Mouse (Mus musculus) lung, embryonic 14.5 days (tissue): ENCODE results near the gene Syngr4. TPM values are rescaled to one million over a fixed set of nuclear protein-coding genes. Genes with fewer than 3 reads are reported as not detected.

Source experiments
- ATAC-seq: fragments of 200-750 bp; cut with Nextera tagmentation; 2 replicates; pipeline ENCODE4 v1.8.0; 2017; ENCODE audit warnings: mild to moderate bottlenecking, moderate TSS enrichment, moderate library complexity; ENCODE audit not compliant: insufficient read depth
- DNase-seq: peaks from one replicate; pipeline ENCODE4 v3.0.0-alpha.2; 2015
- H3K27ac ChIP-seq: fragments of 300-500 bp; sonication (generic); 2 replicates; pipeline ENCODE4 v1.5.1; 2014; ENCODE audit warnings: low read depth, mild to moderate bottlenecking, moderate library complexity
- H3K27me3 ChIP-seq: fragments of 300-500 bp; sonication (generic); 2 replicates; pipeline ENCODE4 v1.6.1; 2014; ENCODE audit warnings: low read length, control low read depth; ENCODE audit not compliant: insufficient read depth
- H3K36me3 ChIP-seq: fragments of 300-500 bp; sonication (generic); 2 replicates; pipeline ENCODE4 v1.6.1; 2014; ENCODE audit warnings: control low read depth; ENCODE audit not compliant: insufficient read depth
- H3K4me1 ChIP-seq: fragments of 300-500 bp; sonication (generic); 2 replicates; pipeline ENCODE4 v1.6.1; 2014; ENCODE audit warnings: antibody characterized with exemption, control low read depth; ENCODE audit not compliant: insufficient read depth
- H3K4me2 ChIP-seq: fragments of 300-500 bp; sonication (generic); 2 replicates; pipeline ENCODE4 v1.6.1; 2014; ENCODE audit warnings: mild to moderate bottlenecking
- H3K4me3 ChIP-seq: fragments of 300-500 bp; sonication (generic); 2 replicates; pipeline ENCODE4 v1.5.1; 2014; ENCODE audit warnings: low read depth, low read length
- H3K9ac ChIP-seq: fragments of 300-500 bp; sonication (generic); 2 replicates; pipeline ENCODE4 v1.6.1; 2014
- H3K9me3 ChIP-seq: fragments of 300-500 bp; sonication (generic); 2 replicates; pipeline ENCODE4 v1.6.1; 2016; ENCODE audit warnings: low read depth, low read length, control low read depth
- CTCF ChIP-seq: IDR thresholded peaks from 2 replicates; pipeline ENCODE4 v1.5.1; 2016; ENCODE audit warnings: antibody characterized with exemption, low read depth
- WGBS: fragments of 180-500 bp; shearing (Covaris S2); extraction: QIAGEN DNeasy Blood & Tissue Kit; methylation state at CpG from one replicate; pipeline ENCODE4 v1.1.7; 2014; 5-methylcytosine and 5-hydroxymethylcytosine counted together
- polyA plus RNA-seq: library from polyadenylated mRNA; unstranded; fragments of >200 nt; fragmentation: Nextera tagmentation; extraction: Ambion mirVana; gene quantifications from 2 replicates; pipeline ENCODE4 v1.2.1, GENCODE M21; 2014

The Syngr4 gene
- polyA plus RNA-seq, 1 experiment from 2014 or later: 1.0 TPM

DNA sequence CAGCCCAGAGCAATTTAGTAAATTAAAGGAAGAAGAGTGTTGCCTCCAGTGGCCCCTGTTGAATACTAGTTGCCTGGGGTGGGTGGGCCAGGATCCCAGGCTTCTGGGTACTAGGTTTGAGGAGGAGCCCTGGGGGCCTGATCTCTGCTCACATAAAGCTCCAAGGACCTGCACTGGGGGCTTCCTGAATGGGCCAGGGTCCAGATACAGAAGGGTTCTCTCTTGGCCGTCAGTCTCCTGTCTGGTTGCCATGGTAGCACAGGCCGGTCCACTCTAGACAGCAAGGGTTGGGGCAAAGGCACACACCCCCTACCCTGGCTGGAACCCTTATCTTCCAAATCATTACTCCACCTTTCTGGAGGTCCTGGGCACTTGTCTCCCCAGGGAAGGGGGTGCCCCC is 28.6 kb downstream of the Syngr4 start:
- no peaks in the 10 kb centered on the region for H3K9me3 ChIP-seq
- H3K4me2 ChIP-seq: peak overlapping the region; percentile 86; the same call in 1 of the 2 replicates
- no peak for ATAC-seq
- 37% methylated on average over 2 of the region's 2 CpGs for WGBS
- no peak for DNase-seq
- H3K36me3 ChIP-seq: no peaks in the 10 kb centered on the region
- peaks cover 3% of the 10 kb centered on the region; the same call in 1 of the 2 replicates for H3K4me1 ChIP-seq
- H3K9ac ChIP-seq: no peak overlapping the region
- no peak for TF ChIP-seq CTCF
- peaks cover 45% of the 10 kb centered on the region for H3K27me3 ChIP-seq
- no peak overlapping the region for H3K4me3 ChIP-seq
- no peak overlapping the region for H3K27ac ChIP-seq

- Histone ChIP-seq H3K27ac (peak overlapping the region; percentile 70), H3K27me3 (peaks cover 42% of the 10 kb centered on the region), H3K4me2 (peak overlapping the region; percentile 86), H3K9ac (peak overlapping the region; percentile 85), H3K4me1 (peaks cover 3% of the 10 kb centered on the region; the same call in 1 of the 2 replicates), H3K4me3 (peak overlapping the region; percentile 72), H3K36me3 (no peaks in the 10 kb centered on the region), H3K9me3 (no peaks in the 10 kb centered on the region)
- DNase-seq (peak; percentile 97), ATAC-seq (peak; percentile 72)
- no peak for TF ChIP-seq CTCF
- WGBS: under 1% methylated on average over 117 of the region's 117 CpGs
Measured at GRCm38 (mm10) chr7:45865925-45866910, 30.3 kb downstream of the Syngr4 start.

DNA sequence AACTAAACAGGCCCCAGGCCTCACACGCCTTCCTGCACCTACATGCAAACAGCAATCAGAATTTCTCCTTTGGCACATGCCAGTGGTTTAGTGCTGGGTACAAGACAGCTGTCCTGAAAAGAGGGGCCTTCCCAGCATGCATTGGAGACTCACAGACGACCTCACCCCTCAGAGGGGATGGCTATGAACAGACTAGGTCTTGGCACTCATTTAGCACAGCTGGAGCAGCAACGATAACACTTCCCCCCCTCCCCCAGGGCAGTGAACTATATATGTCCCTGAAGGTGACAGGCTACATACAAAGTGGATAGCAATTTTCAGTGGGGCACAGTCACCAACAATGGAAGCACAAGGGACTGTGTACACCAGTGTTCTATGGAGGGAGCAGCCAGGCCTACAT is 32.1 kb downstream of the Syngr4 start:
- TF ChIP-seq CTCF: no peak
- H3K27me3 ChIP-seq: peaks cover 24% of the 10 kb centered on the region
- H3K9me3 ChIP-seq: no peaks in the 10 kb centered on the region

GRCm38 (mm10) chr7:45862804-45863203 is 33.7 kb downstream of the Syngr4 start:
- Histone ChIP-seq H3K4me2 (no peak overlapping the region), H3K9ac (no peak overlapping the region), H3K27ac (no peak overlapping the region), H3K9me3 (no peaks in the 10 kb centered on the region), H3K4me1 (peaks cover 6% of the 10 kb centered on the region), H3K36me3 (no peaks in the 10 kb centered on the region), H3K27me3 (peaks cover 17% of the 10 kb centered on the region), H3K4me3 (no peak overlapping the region)
- TF ChIP-seq CTCF: no peak
- DNase-seq (no peak), ATAC-seq (no peak)
- 85% methylated on average over 7 of the region's 7 CpGs for WGBS

More for the DNA sequence above, 32.1 kb downstream of the Syngr4 start:
- Histone ChIP-seq H3K9ac (no peak overlapping the region), H3K4me2 (no peak overlapping the region), H3K36me3 (no peaks in the 10 kb centered on the region), H3K4me1 (0 out of 2 replicates have a peak, but pooled peaks cover 3% of the 10 kb centered on the region), H3K4me3 (no peak overlapping the region), H3K27ac (no peak overlapping the region)
- WGBS: 55% methylated on average over 3 of the region's 3 CpGs
- ATAC-seq (no peak), DNase-seq (peak; percentile 37)

- WGBS: 38% methylated on average over 4 of the region's 4 CpGs
- Histone ChIP-seq H3K4me1 (peaks cover 15% of the 10 kb centered on the region), H3K9ac (no peak overlapping the region), H3K27ac (0 out of 2 replicates have a peak overlapping the region, but pooled peaks have one; percentile 52), H3K27me3 (peaks cover 19% of the 10 kb centered on the region), H3K4me2 (no peak overlapping the region), H3K4me3 (no peak overlapping the region), H3K9me3 (no peaks in the 10 kb centered on the region), H3K36me3 (no peaks in the 10 kb centered on the region)
- TF ChIP-seq CTCF: no peak
- peak; percentile 35; the same call in 1 of the 2 replicates for ATAC-seq
- DNase-seq: peak; percentile 41
Measured at GRCm38 (mm10) chr7:45859008-45859407, 37.5 kb downstream of the Syngr4 start.

- peak; percentile 46; the same call in 1 of the 2 replicates for ATAC-seq
- peak overlapping the region; percentile 61 for H3K4me2 ChIP-seq
- no peaks in the 10 kb centered on the region for H3K36me3 ChIP-seq
- no peak for TF ChIP-seq CTCF
- H3K4me1 ChIP-seq: peaks cover 15% of the 10 kb centered on the region
- peak; percentile 46 for DNase-seq
- WGBS: 5% methylated on average over 30 of the region's 30 CpGs
- H3K27me3 ChIP-seq: peaks cover 19% of the 10 kb centered on the region
- H3K27ac ChIP-seq: no peak overlapping the region
- H3K9ac ChIP-seq: peak overlapping the region; percentile 18
- H3K9me3 ChIP-seq: no peaks in the 10 kb centered on the region
- peak overlapping the region; percentile 32 for H3K4me3 ChIP-seq
Measured at GRCm38 (mm10) chr7:45856950-45857901, 39.3 kb downstream of the Syngr4 start.
